Mouse (Mus musculus) liver, embryonic 14.5 days (tissue): ENCODE measurements around the gene Serpina11. TPM values are rescaled to one million over a fixed set of nuclear protein-coding genes. Genes with fewer than 3 reads are reported as not detected.

Source experiments
- ATAC-seq: fragments of 200-750 bp; cut with Nextera tagmentation; 2 replicates; pipeline ENCODE4 v1.8.0; 2017; ENCODE audit warnings: moderate number of reproducible peaks, mild to moderate bottlenecking, moderate library complexity; ENCODE audit not compliant: insufficient read depth
- DNase-seq, 3 experiments: peaks; one replicate each; pipeline ENCODE4 v3.0.0-alpha.2; 2012 to 2013; ENCODE audit warnings: low read depth in 3 of 3, low spot score in 3 of 3
- H3K27ac ChIP-seq: fragments of 300-500 bp; sonication (generic); 2 replicates; pipeline ENCODE4 v1.5.1; 2014; ENCODE audit warnings: moderate library complexity, mild to moderate bottlenecking, control low read depth, inconsistent platforms
- H3K27me3 ChIP-seq: fragments of 300-500 bp; sonication (generic); 2 replicates; pipeline ENCODE4 v1.6.1; 2014; ENCODE audit warnings: mild to moderate bottlenecking, low read length, moderate library complexity; ENCODE audit not compliant: control insufficient read depth, insufficient read depth
- H3K36me3 ChIP-seq: fragments of 300-500 bp; sonication (generic); replicated peaks from 2 replicates; pipeline ENCODE4 v1.6.1; 2014; ENCODE audit warnings: low read depth; ENCODE audit not compliant: control insufficient read depth, insufficient read depth
- H3K4me1 ChIP-seq, 2 experiments: fragments of 200-500 bp in 1 of 2; fragments of 300-500 bp in 1 of 2; sonication (generic) in 1 of 2; replicated peaks; 2 replicates each; pipeline ENCODE4 v1.6.1; 2012 to 2014; ENCODE audit warnings: antibody characterized with exemption in 1 of 2, inconsistent platforms in 1 of 2, low read length in 1 of 2; ENCODE audit not compliant: control insufficient read depth in 2 of 2, insufficient read depth in 2 of 2
- H3K4me2 ChIP-seq: fragments of 300-500 bp; sonication (generic); 2 replicates; pipeline ENCODE4 v1.6.1; 2014; ENCODE audit warnings: low read depth, mild to moderate bottlenecking, control low read depth, moderate library complexity
- H3K4me3 ChIP-seq, 2 experiments: fragments of 200-500 bp in 1 of 2; fragments of 300-500 bp in 1 of 2; sonication (generic) in 1 of 2; 2 replicates each; pipeline ENCODE4 v1.5.1; 2012 to 2014; ENCODE audit warnings: low read depth in 2 of 2, low read length in 2 of 2, mild to moderate bottlenecking in 2 of 2, control low read depth in 1 of 2, inconsistent platforms in 1 of 2, moderate library complexity in 1 of 2; ENCODE audit not compliant: insufficient read depth in 1 of 2
- H3K9ac ChIP-seq: fragments of 300-500 bp; sonication (generic); replicated peaks from 2 replicates; pipeline ENCODE4 v1.6.1; 2014; ENCODE audit warnings: mild to moderate bottlenecking, control low read depth, moderate library complexity
- H3K9me3 ChIP-seq: fragments of 300-500 bp; sonication (generic); 2 replicates; pipeline ENCODE4 v1.6.1; 2016; ENCODE audit warnings: low read length, mixed read lengths; ENCODE audit not compliant: control insufficient read depth
- CTCF ChIP-seq: IDR thresholded peaks from 2 replicates; pipeline ENCODE4 v1.5.1; 2016; ENCODE audit warnings: antibody characterized with exemption, low read depth, control low read depth
- EP300 ChIP-seq: IDR thresholded peaks from 2 replicates; pipeline ENCODE4 v1.6.1; 2016; ENCODE audit warnings: antibody characterized with exemption, low read depth
- WGBS: fragments of 180-500 bp; shearing (Covaris S2); extraction: QIAGEN DNeasy Blood & Tissue Kit; methylation state at CpG from one replicate; pipeline ENCODE4 v1.1.7; 2014; ENCODE audit not compliant: insufficient replicate concordance; 5-methylcytosine and 5-hydroxymethylcytosine counted together
- polyA plus RNA-seq, 2 experiments: library from polyadenylated mRNA; depleted of rRNA in 1 of 2; stranded (reverse) in 1 of 2; unstranded in 1 of 2; fragments of >200 nt; fragmentation: Nextera tagmentation in 1 of 2; extraction: Ambion mirVana in 1 of 2; gene quantifications; 2 replicates each; pipeline versions ENCODE4 v1.2.1 to v1.2.3; 2012 to 2014

Gene Serpina11
- polyA plus RNA-seq, 2 experiments = 7.7 to 11.4 TPM

GRCm38 (mm10) chr12:103946243-103946642 lies 43.5 kb downstream of the Serpina11 start:
- H3K27me3 ChIP-seq = no peaks in the 10 kb centered on the region
- H3K4me2 ChIP-seq = no peak overlapping the region
- DNase-seq = no peak
- H3K4me1 ChIP-seq = no peaks in the 10 kb centered on the region
- no peak overlapping the region for H3K27ac ChIP-seq
- 58% methylated on average over 4 of the region's 4 CpGs for WGBS
- no peaks in the 10 kb centered on the region for H3K36me3 ChIP-seq
- no peak for ATAC-seq
- H3K4me3 ChIP-seq = no peak overlapping the region
- TF ChIP-seq CTCF (no peak), EP300 (no peak)
- no peak overlapping the region for H3K9ac ChIP-seq
- H3K9me3 ChIP-seq = no peaks in the 10 kb centered on the region

Other genes with a start within 250 kb of the Serpina11 start
- gene Serpina1d, start 216.4 kb downstream of the Serpina11 start, polyA plus RNA-seq (2012; rRNA removed) = 173 and 195 TPM in 2 replicates
- 217 and 229 TPM in 2 replicates for gene Serpina1d, start 216.4 kb downstream of the Serpina11 start, polyA plus RNA-seq (2014; fragmentation: Nextera tagmentation; extraction: Ambion mirVana)
- gene Serpina1b, start 159.6 kb downstream of the Serpina11 start, polyA plus RNA-seq (2012; rRNA removed) = 741 and 971 TPM in 2 replicates
- 823 and 862 TPM in 2 replicates for gene Serpina1b, start 159.6 kb downstream of the Serpina11 start, polyA plus RNA-seq (2014; fragmentation: Nextera tagmentation; extraction: Ambion mirVana)
- gene Serpina1a, start 126.4 kb downstream of the Serpina11 start, polyA plus RNA-seq (2012; rRNA removed) = 500 and 557 TPM in 2 replicates
- gene Serpina1a, start 126.4 kb downstream of the Serpina11 start, polyA plus RNA-seq (2014; fragmentation: Nextera tagmentation; extraction: Ambion mirVana) = 503 and 519 TPM in 2 replicates
- 186 and 209 TPM in 2 replicates for gene Serpina1c, start 85.1 kb downstream of the Serpina11 start, polyA plus RNA-seq (2012; rRNA removed)
- 205 and 208 TPM in 2 replicates for gene Serpina1c, start 85.1 kb downstream of the Serpina11 start, polyA plus RNA-seq (2014; fragmentation: Nextera tagmentation; extraction: Ambion mirVana)
- 183 and 197 TPM in 2 replicates for gene Serpina1e, start 31.0 kb downstream of the Serpina11 start, polyA plus RNA-seq (2012; rRNA removed)
- 180 and 197 TPM in 2 replicates for gene Serpina1e, start 31.0 kb downstream of the Serpina11 start, polyA plus RNA-seq (2014; fragmentation: Nextera tagmentation; extraction: Ambion mirVana)
- not detected in 2 replicates for gene Serpina9, start 23.8 kb upstream of the Serpina11 start, polyA plus RNA-seq (2012; rRNA removed)
- not detected in 2 replicates for gene Serpina9, start 23.8 kb upstream of the Serpina11 start, polyA plus RNA-seq (2014; fragmentation: Nextera tagmentation; extraction: Ambion mirVana)
- 0.01 and 0.02 TPM in 2 replicates for gene Serpina12, start 54.5 kb upstream of the Serpina11 start, polyA plus RNA-seq (2012; rRNA removed)
- gene Serpina12, start 54.5 kb upstream of the Serpina11 start, polyA plus RNA-seq (2014; fragmentation: Nextera tagmentation; extraction: Ambion mirVana) = not detected in 2 replicates
- gene Serpina5, start 111.2 kb upstream of the Serpina11 start, polyA plus RNA-seq (2012; rRNA removed) = 0.08 and 0.11 TPM in 2 replicates
- gene Serpina5, start 111.2 kb upstream of the Serpina11 start, polyA plus RNA-seq (2014; fragmentation: Nextera tagmentation; extraction: Ambion mirVana) = 0.14 and 0.22 TPM in 2 replicates
- gene Serpina3a, start 122.8 kb upstream of the Serpina11 start, polyA plus RNA-seq (2012; rRNA removed) = not detected in 2 replicates
- gene Serpina3a, start 122.8 kb upstream of the Serpina11 start, polyA plus RNA-seq (2014; fragmentation: Nextera tagmentation; extraction: Ambion mirVana) = not detected in 2 replicates
- gene Serpina3b, start 138.0 kb upstream of the Serpina11 start, polyA plus RNA-seq (2012; rRNA removed) = 0.04 and 0.11 TPM in 2 replicates
- 0.10 and 0.34 TPM in 2 replicates for gene Serpina3b, start 138.0 kb upstream of the Serpina11 start, polyA plus RNA-seq (2014; fragmentation: Nextera tagmentation; extraction: Ambion mirVana)
- gene Serpina3c, start 163.9 kb upstream of the Serpina11 start, polyA plus RNA-seq (2012; rRNA removed) = not detected in 2 replicates
- gene Serpina3c, start 163.9 kb upstream of the Serpina11 start, polyA plus RNA-seq (2014; fragmentation: Nextera tagmentation; extraction: Ambion mirVana) = not detected in 2 replicates
- gene Serpina3f, start 224.6 kb upstream of the Serpina11 start, polyA plus RNA-seq (2012; rRNA removed) = 0.08 and 0.11 TPM in 2 replicates
- 0.24 TPM in 2 replicates for gene Serpina3f, start 224.6 kb upstream of the Serpina11 start, polyA plus RNA-seq (2014; fragmentation: Nextera tagmentation; extraction: Ambion mirVana)
- 0.94 and 0.97 TPM in 2 replicates for gene Serpina3g, start 246.3 kb upstream of the Serpina11 start, polyA plus RNA-seq (2012; rRNA removed)
- 1.2 and 2.0 TPM in 2 replicates for gene Serpina3g, start 246.3 kb upstream of the Serpina11 start, polyA plus RNA-seq (2014; fragmentation: Nextera tagmentation; extraction: Ambion mirVana)